Mouse (Mus musculus): ENCODE results near the gene Lasp1. TPM values are rescaled to one million over a fixed set of nuclear protein-coding genes. Genes with fewer than 3 reads are reported as not detected.

Gene Lasp1
- polyA plus RNA-seq (2012; fragmentation: generic; extraction: Trizol), result 100 to 1,000 TPM; 100 to 153 TPM

GRCm38 (mm10) chr11:97798782-97799145 is at the start of gene Lasp1:
Lasp1 (plus strand) TSS chr11:97799000.

GRCm38 (mm10) chr11:97766154-97766881 is 32.5 kb upstream of the Lasp1 start, which contains the start of gene Cwc25:
Cwc25 (minus strand) TSS chr11:97766556.

GRCm38 (mm10) chr11:97775808-97776496 is 22.8 kb upstream of the Lasp1 start, which contains the start of gene 1700001P01Rik:
1700001P01Rik (minus strand) TSS chr11:97775918.

GRCm38 (mm10) chr11:97781832-97782563 is 16.8 kb upstream of the Lasp1 start, which contains the start of gene Rpl23:
Rpl23 (minus strand) TSS chr11:97782437.

GRCm38 (mm10) chr11:97840539-97840954 is 41.7 kb downstream of the Lasp1 start, which contains the start of gene B230217C12Rik:
B230217C12Rik (plus strand) TSS chr11:97840780.

GRCm38 (mm10) chr11:97883918-97884600 is 85.3 kb downstream of the Lasp1 start, which contains the start of gene Fbxo47:
Fbxo47 (minus strand) TSS chr11:97884154.

Other genes starting within 250 kb of the Lasp1 start
- gene Srcin1, start 222.8 kb upstream of the Lasp1 start, polyA plus RNA-seq (2012; fragmentation: generic; extraction: Trizol), result under 1 TPM; 0.01 to 0.07 TPM
- 1 to 10 TPM; 3.8 to 10.0 TPM for gene Epop, start 169.3 kb upstream of the Lasp1 start, polyA plus RNA-seq (2012; fragmentation: generic; extraction: Trizol)
- gene Mllt6, start 135.6 kb upstream of the Lasp1 start, polyA plus RNA-seq (2012; fragmentation: generic; extraction: Trizol), result 10 to 100 TPM in 1 of 2 experiments, 1 to 10 TPM in 1; 4.4 to 17.7 TPM
- 10 to 100 TPM; 32.1 to 68.6 TPM for gene Cisd3, start 113.2 kb upstream of the Lasp1 start, polyA plus RNA-seq (2012; fragmentation: generic; extraction: Trizol)
- gene Pcgf2, start 98.5 kb upstream of the Lasp1 start, polyA plus RNA-seq (2012; fragmentation: generic; extraction: Trizol), result 10 to 100 TPM; 38.5 to 91.7 TPM
- gene Psmb3, start 95.6 kb upstream of the Lasp1 start, polyA plus RNA-seq (2012; fragmentation: generic; extraction: Trizol), result 1,000 to 10,000 TPM in 1 of 2 experiments, 100 to 1,000 TPM in 1; 535 to 1,281 TPM
- gene Pip4k2b, start 54.3 kb upstream of the Lasp1 start, polyA plus RNA-seq (2012; fragmentation: generic; extraction: Trizol), result 10 to 100 TPM; 10.2 to 37.7 TPM
- 10 to 100 TPM in 1 of 2 experiments, 1 to 10 TPM in 1; 7.9 to 16.2 TPM for gene Cwc25, start 32.4 kb upstream of the Lasp1 start, polyA plus RNA-seq (2012; fragmentation: generic; extraction: Trizol)
- under 1 TPM; 0.08 to 0.31 TPM for gene 1700001P01Rik, start 23.1 kb upstream of the Lasp1 start, polyA plus RNA-seq (2012; fragmentation: generic; extraction: Trizol)
- gene Rpl23, start 16.6 kb upstream of the Lasp1 start, polyA plus RNA-seq (2012; fragmentation: generic; extraction: Trizol), result 1,000 to 10,000 TPM in 1 of 2 experiments, 100 to 1,000 TPM in 1; 978 to 2,275 TPM
- gene B230217C12Rik, start 41.8 kb downstream of the Lasp1 start, polyA plus RNA-seq (2012; fragmentation: generic; extraction: Trizol), result 1 to 10 TPM in 1 of 2 experiments, under 1 TPM in 1; 0.88 to 5.5 TPM
- under 1 TPM in 1 of 2 experiments, not detected in 1; 0.20 TPM for gene Fbxo47, start 85.2 kb downstream of the Lasp1 start, polyA plus RNA-seq (2012; fragmentation: generic; extraction: Trizol)
- gene Plxdc1, start 187.4 kb downstream of the Lasp1 start, polyA plus RNA-seq (2012; fragmentation: generic; extraction: Trizol), result under 1 TPM; 0.11 to 0.21 TPM
- gene Arl5c, start 197.2 kb downstream of the Lasp1 start, polyA plus RNA-seq (2012; fragmentation: generic; extraction: Trizol), result 1 to 10 TPM; 1.6 to 1.7 TPM
- 10 to 100 TPM in 1 of 2 experiments, 1 to 10 TPM in 1; 2.6 to 12.5 TPM for gene Cacnb1, start 224.0 kb downstream of the Lasp1 start, polyA plus RNA-seq (2012; fragmentation: generic; extraction: Trizol)
- 1,000 to 10,000 TPM; 5,344 to 9,149 TPM for gene Rpl19, start 227.7 kb downstream of the Lasp1 start, polyA plus RNA-seq (2012; fragmentation: generic; extraction: Trizol)

Measured in C3H10T1/2 (cell line).